Mouse (Mus musculus) kidney, adult 2 months (tissue): ENCODE measurements around the gene Sbf1. TPM values are rescaled to one million over a fixed set of nuclear protein-coding genes. Genes with fewer than 3 reads are reported as not detected.

ENCODE experiments used
- DNase-seq: peaks from one replicate; pipeline ENCODE4 v3.0.0; 2021
- H3K27ac ChIP-seq: fragments of 200-500 bp; 2 replicates; pipeline ENCODE4 v1.5.1; 2012; ENCODE audit warnings: low read depth, low read length, control low read depth, inconsistent platforms; ENCODE audit not compliant: insufficient read depth
- H3K27me3 ChIP-seq: fragments of 200-500 bp; replicated peaks from 2 replicates; pipeline ENCODE4 v1.6.1; 2012; ENCODE audit warnings: mild to moderate bottlenecking, moderate library complexity, low read length, inconsistent platforms; ENCODE audit not compliant: control insufficient read depth, insufficient read depth
- H3K36me3 ChIP-seq: fragments of 200-500 bp; 2 replicates; pipeline ENCODE4 v1.6.1; 2012; ENCODE audit warnings: mild to moderate bottlenecking, moderate library complexity, low read length, inconsistent platforms; ENCODE audit not compliant: control insufficient read depth, insufficient read depth
- H3K4me1 ChIP-seq: fragments of 200-500 bp; 2 replicates; pipeline ENCODE4 v1.6.1; 2011; ENCODE audit warnings: low read length; ENCODE audit not compliant: control insufficient read depth, insufficient read depth
- H3K4me3 ChIP-seq: fragments of 200-500 bp; 2 replicates; pipeline ENCODE4 v1.5.1; 2011; ENCODE audit warnings: mild to moderate bottlenecking, low read depth, low read length, control low read depth; ENCODE audit not compliant: insufficient read depth
- CTCF ChIP-seq: fragments of 200-500 bp; conservative IDR thresholded peaks from 2 replicates; pipeline ENCODE4 v1.5.1; 2011; ENCODE audit warnings: low read depth, mild to moderate bottlenecking, control low read depth, low read length, moderate library complexity, mixed read lengths; ENCODE audit not compliant: insufficient read depth, insufficient read length
- POLR2A ChIP-seq: fragments of 200-500 bp; IDR thresholded peaks from one replicate; pipeline ENCODE4 v1.6.1; 2011; ENCODE audit warnings: low read depth, low read length, control low read depth
- WGBS: fragments of 180-500 bp; shearing (Covaris S2); methylation state at CpG from one replicate; pipeline ENCODE4 v1.1.7; 2018; 5-methylcytosine and 5-hydroxymethylcytosine counted together
- polyA plus RNA-seq: library from polyadenylated mRNA; depleted of rRNA; stranded (reverse); fragments of >200 nt; gene quantifications from 2 replicates; pipeline ENCODE4 v1.2.3, GENCODE M21; 2012

Sbf1 gene
- polyA plus RNA-seq, 1 experiment, result 174 TPM

DNA sequence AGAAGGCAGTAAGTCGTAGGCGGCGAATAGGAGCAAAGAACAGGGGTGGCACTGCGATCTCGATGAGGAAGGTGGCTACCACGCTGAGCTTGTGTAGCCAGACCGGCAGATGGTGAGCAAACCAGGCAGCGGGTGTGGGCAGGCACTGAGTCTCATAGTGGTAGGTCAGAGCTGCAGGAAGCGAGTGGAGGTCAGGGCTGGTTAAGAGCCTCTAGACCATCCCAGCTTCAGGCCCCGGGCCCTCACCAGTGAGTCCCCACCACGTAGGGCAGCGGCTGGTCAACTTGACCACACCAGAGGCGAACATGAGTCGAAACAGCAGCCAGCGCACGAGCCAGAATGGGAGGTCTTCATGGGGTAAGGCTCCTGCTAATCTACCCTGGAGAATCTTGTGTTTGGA, 38.7 kb upstream of the Sbf1 start:
- WGBS, result 96% methylated on average over 16 of the region's 16 CpGs
- H3K36me3 ChIP-seq, result peaks cover 3% of the 10 kb centered on the region; the same call in 1 of the 2 replicates
- H3K4me3 ChIP-seq, result no peak overlapping the region
- no peaks in the 10 kb centered on the region for H3K27me3 ChIP-seq
- DNase-seq, result no peak
- H3K27ac ChIP-seq, result no peak overlapping the region
- TF ChIP-seq POLR2A (no peak), CTCF (no peak)
- H3K4me1 ChIP-seq, result peaks cover 7% of the 10 kb centered on the region; the same call in 1 of the 2 replicates

DNA sequence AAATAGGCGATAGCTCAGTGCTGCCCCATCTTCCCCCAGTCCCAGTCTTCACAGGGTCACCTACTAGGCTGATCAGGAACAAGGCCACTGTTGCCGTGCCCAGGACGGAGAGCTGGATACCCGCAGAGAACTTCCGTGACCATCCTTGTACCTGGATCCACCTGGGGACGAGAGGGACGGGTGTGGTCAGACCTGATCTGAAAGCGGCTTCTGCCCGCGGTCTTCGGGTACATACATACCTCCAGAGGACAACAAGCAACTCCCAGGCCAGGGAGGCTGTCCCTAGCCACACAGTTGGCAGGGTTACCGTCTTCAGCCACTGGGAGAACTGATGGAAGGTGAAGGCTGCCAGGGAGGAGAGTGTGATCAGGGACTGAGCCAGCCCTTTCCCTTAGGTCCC, 37.7 kb upstream of the Sbf1 start:
- H3K27ac ChIP-seq, result no peak overlapping the region
- no peaks in the 10 kb centered on the region for H3K27me3 ChIP-seq
- no peak for DNase-seq
- H3K4me3 ChIP-seq, result no peak overlapping the region
- 96% methylated on average over 12 of the region's 12 CpGs for WGBS
- peaks cover 7% of the 10 kb centered on the region; the same call in 1 of the 2 replicates for H3K4me1 ChIP-seq
- TF ChIP-seq POLR2A (no peak), CTCF (no peak)
- H3K36me3 ChIP-seq, result peaks cover 3% of the 10 kb centered on the region; the same call in 1 of the 2 replicates

DNA sequence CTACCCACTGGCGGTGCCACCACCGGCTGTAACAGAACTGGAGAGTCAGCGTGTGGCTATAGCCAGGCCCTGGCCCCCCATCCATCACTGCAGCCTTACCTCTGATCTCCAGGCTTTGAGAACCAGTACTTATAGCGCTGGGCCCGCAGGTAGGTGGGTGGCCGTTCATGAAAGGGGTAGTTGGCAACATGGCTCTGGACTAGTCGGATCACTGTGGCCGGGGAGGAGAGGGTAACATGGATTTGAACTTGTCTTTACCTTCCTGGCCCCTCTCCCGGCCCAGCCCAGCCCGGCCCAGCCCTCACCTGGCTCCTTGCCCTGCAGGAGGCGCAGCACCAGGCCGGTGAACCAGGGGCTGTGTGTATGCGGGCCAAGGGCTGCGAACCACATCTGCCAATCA, 36.9 kb upstream of the Sbf1 start:
- Histone ChIP-seq H3K36me3 (peaks cover 3% of the 10 kb centered on the region; the same call in 1 of the 2 replicates), H3K4me3 (no peak overlapping the region), H3K27me3 (no peaks in the 10 kb centered on the region), H3K4me1 (peaks cover 7% of the 10 kb centered on the region; the same call in 1 of the 2 replicates), H3K27ac (no peak overlapping the region)
- no peak for DNase-seq
- TF ChIP-seq CTCF (no peak), POLR2A (no peak)
- WGBS, result 94% methylated on average over 14 of the region's 14 CpGs

DNA sequence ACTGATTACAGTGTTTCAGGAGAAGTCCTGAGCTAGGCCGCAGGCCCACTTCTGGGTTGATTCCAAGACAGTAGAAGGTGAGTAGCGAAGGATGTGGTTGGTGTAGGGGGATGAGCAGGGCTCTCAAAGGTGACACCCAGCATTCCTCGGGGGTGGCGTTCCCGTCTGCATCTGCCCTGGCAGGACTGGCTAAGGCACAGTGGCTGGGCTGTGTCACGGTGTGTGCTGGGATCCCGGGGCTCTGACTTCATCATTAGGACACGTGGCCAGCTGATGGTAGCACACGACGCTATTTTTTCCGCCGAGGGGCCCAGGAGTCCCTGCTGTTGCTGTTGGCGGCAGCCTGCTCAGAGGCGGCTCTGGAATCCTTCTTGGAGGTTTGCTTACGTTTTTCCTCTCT, 36.2 kb upstream of the Sbf1 start:
- no peak for DNase-seq
- H3K4me3 ChIP-seq, result no peak overlapping the region
- H3K27me3 ChIP-seq, result no peaks in the 10 kb centered on the region
- TF ChIP-seq CTCF, result no peak
- peaks cover 7% of the 10 kb centered on the region; the same call in 1 of the 2 replicates for H3K4me1 ChIP-seq
- peaks cover 3% of the 10 kb centered on the region; the same call in 1 of the 2 replicates for H3K36me3 ChIP-seq
- no peak overlapping the region for H3K27ac ChIP-seq
- 88% methylated on average over 15 of the region's 15 CpGs for WGBS

DNA sequence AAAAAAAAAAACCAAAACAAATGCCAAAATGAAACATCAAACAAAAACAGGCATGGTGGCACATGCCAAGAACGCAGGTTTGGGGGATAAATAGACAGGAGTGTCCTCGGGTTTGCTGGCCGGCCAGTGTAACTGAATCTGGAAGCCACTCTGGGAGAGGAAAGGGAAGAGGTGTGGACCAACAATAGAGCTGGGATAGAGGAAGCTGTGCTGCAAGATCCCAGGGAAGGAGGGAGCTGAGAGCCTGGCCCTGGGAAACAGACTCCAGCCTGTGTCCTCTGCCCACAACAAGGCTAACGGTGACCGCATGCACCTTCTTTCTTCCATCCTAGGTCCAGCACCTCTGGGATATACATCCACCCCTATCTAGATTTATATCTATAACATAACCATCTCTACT, 35.3 kb upstream of the Sbf1 start:
- DNase-seq, result peak; percentile 42
- WGBS, result 70% methylated on average over 5 of the region's 5 CpGs
- Histone ChIP-seq H3K36me3 (peaks cover 3% of the 10 kb centered on the region; the same call in 1 of the 2 replicates), H3K4me3 (no peak overlapping the region), H3K4me1 (peaks cover 7% of the 10 kb centered on the region; the same call in 1 of the 2 replicates), H3K27me3 (no peaks in the 10 kb centered on the region), H3K27ac (peak overlapping the region; percentile 7; the same call in 1 of the 2 replicates)
- no peak for TF ChIP-seq POLR2A
- TF ChIP-seq CTCF, result no peak

DNA sequence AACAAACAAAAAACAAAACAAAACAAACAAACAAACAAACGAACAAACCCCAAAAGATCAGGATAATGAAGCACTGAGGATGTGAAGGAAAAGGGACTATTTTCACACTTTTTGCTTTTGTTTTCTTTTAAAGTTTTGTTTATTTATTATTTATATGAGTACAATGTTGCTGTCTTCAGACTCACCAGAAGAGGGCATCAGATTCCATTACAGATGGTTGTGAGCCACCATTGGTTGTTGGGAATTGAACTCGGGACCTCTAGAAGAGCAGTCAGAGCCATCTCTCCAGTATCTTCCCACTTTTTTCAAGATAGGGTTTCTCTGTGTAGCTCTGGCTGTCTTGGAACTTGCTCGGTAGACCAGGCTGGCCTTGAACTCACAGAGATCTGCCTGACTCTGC, 28.2 kb upstream of the Sbf1 start:
- no peak overlapping the region for H3K4me3 ChIP-seq
- no peaks in the 10 kb centered on the region for H3K27me3 ChIP-seq
- no peak for TF ChIP-seq POLR2A
- 0 out of 2 replicates have a peak, but pooled peaks have one; percentile 11 for TF ChIP-seq CTCF
- peak; percentile 20 for DNase-seq
- H3K4me1 ChIP-seq, result no peaks in the 10 kb centered on the region
- no peak overlapping the region for H3K27ac ChIP-seq
- H3K36me3 ChIP-seq, result no peaks in the 10 kb centered on the region
- WGBS, result 72% methylated on average over 3 of the region's 3 CpGs

DNA sequence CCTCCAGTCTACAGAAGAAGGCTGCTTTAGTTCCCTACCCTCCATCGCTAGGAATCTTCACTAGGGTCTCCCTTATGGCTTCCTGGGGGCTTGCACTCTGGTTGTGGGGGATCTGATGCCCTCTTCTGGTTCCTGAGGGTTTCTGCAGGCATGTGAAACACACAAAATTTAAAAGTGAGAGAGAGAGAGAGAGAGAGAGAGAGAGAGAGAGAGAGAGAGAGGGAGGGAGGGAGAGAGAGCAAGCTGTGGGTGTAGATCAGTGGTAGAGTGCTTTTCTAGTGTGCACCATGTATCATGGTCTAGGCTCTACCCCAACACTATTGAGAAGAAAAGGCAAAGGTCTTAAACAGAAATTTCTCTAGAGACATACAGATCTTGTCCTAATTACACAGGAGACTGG, 26.6 kb upstream of the Sbf1 start:
- Histone ChIP-seq H3K27me3 (no peaks in the 10 kb centered on the region), H3K4me1 (no peaks in the 10 kb centered on the region; the same call in 1 of the 2 replicates), H3K4me3 (no peak overlapping the region), H3K27ac (no peak overlapping the region), H3K36me3 (peaks cover 3% of the 10 kb centered on the region; the same call in 1 of the 2 replicates)
- no peak for TF ChIP-seq CTCF
- no peak for TF ChIP-seq POLR2A
- WGBS, result 42% methylated on average over 1 of the region's 1 CpGs
- DNase-seq, result no peak

DNA sequence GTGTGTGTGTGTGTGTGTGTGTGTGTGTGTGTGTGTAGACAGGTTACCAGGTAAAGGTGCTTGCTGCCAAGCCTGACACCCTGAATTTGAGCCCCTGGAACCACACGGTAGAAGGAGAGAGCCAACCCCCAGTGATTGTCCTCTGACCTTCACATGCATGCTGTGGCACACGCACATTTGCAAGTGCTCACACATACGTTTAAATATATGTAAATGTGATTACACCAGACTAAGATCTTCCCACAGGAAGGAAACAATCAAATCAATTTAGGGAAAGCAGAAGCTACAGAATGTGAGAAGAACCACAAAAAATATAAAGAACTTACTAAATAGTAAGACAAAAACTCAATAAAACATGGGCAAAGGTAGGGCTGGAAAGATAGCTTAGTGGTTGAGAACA, 25.0 kb upstream of the Sbf1 start:
- Histone ChIP-seq H3K27me3 (no peaks in the 10 kb centered on the region), H3K4me1 (no peaks in the 10 kb centered on the region; the same call in 1 of the 2 replicates), H3K27ac (no peak overlapping the region), H3K4me3 (no peak overlapping the region), H3K36me3 (peaks cover 11% of the 10 kb centered on the region; the same call in 1 of the 2 replicates)
- TF ChIP-seq CTCF, result no peak
- no peak for TF ChIP-seq POLR2A
- DNase-seq, result no peak
- WGBS, result 59% methylated on average over 3 of the region's 3 CpGs
